Mouse (Mus musculus) adrenal gland, postnatal 25 days (tissue): Measurements from ENCODE around the gene Zfp658. TPM values are rescaled to one million over a fixed set of nuclear protein-coding genes. Genes with fewer than 3 reads are reported as not detected.

ENCODE experiments used
- DNase-seq: peaks from one replicate; pipeline ENCODE4 v3.0.0; 2021; ENCODE audit warnings: mixed read lengths
- long read RNA-seq: library from polyadenylated mRNA; stranded (forward); transcript quantifications from one replicate; pipeline ENCODE4 v2.0.0, GENCODE M21; 2021
- total RNA-seq: library from RNA; stranded (reverse); gene quantifications from 2 replicates; pipeline ENCODE4 v1.2.3, GENCODE M21; 2021

The Zfp658 gene
- total RNA-seq, result 2.8 and 3.1 TPM in 2 replicates
- long read RNA-seq, partial matches to known transcripts, result 0 of 1 reads
- long read RNA-seq, other reads (novel, unspliced or antisense), result 1 of 1 reads

DNA sequence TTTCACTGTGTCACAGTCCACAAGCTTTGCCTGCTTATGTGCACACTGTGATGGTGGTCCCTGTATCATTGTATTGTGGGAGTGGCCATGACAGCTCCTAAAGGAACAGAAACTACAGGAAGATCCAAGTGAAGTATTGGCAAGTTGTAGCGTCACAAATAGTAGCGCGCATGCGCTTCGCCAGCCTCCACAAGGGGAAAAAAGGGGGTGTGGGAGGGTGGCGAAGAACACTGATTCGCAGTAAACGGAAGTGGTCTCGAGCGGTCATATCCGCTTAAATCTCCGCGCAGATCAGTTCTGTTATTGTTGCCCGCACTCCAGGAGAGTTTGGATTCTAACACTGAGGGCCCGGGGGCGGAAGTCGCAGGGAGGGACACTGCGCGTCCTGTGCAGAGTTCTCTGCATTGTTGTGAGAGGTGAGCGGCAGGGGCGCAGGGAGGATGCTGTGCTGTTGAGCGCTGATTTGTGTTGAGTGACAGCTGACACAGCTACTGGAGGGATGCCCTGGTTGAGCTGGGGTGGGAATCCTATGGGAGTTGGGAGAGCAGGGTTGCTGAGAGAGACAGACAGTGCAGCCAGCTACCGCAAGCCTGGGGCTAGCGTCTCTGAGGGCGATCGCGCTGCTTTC is at the start of gene Zfp658:
Zfp658 (plus strand) TSS at position 251 of the 628 bp plus-strand sequence.
- peak; percentile 85 for DNase-seq

GRCm38 (mm10) chr7:43512519-43512918 is 49.5 kb upstream of the Zfp658 start:
- no peak for DNase-seq

- no peak for DNase-seq
Measured at GRCm38 (mm10) chr7:43515076-43515475, 47.0 kb upstream of the Zfp658 start.

GRCm38 (mm10) chr7:43518341-43518740 is 43.7 kb upstream of the Zfp658 start:
- DNase-seq, result no peak

GRCm38 (mm10) chr7:43522776-43523175 is 39.3 kb upstream of the Zfp658 start:
- no peak for DNase-seq

GRCm38 (mm10) chr7:43525313-43525712 is 36.7 kb upstream of the Zfp658 start:
- DNase-seq, result no peak

DNA sequence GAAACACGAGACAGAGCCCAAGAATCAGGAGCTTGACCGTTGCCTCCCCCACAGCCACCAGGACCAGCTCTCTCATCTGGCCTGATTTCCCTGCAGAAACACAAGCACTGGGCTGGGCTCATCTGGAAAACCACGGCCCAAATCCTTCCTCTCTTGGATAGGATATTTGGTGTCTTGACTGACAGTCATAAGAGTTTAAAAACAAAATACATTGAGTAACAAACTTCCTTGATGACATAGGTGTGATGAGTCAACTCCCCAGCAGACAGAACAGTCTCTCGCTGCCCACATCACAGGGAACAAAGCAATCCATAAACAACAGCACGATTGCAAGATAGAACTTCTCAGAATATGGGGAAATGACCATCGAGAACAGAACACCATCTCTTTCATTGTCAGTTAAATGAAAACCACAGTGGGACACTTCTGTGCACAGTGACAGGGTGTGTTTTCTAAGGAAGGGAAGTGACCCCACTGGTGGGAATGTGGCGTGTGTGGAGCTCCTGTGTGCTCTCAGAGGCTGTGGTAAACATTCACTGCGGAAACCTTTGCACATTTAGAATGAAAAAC is 31.8 kb upstream of the Zfp658 start:
- no peak for DNase-seq

DNA sequence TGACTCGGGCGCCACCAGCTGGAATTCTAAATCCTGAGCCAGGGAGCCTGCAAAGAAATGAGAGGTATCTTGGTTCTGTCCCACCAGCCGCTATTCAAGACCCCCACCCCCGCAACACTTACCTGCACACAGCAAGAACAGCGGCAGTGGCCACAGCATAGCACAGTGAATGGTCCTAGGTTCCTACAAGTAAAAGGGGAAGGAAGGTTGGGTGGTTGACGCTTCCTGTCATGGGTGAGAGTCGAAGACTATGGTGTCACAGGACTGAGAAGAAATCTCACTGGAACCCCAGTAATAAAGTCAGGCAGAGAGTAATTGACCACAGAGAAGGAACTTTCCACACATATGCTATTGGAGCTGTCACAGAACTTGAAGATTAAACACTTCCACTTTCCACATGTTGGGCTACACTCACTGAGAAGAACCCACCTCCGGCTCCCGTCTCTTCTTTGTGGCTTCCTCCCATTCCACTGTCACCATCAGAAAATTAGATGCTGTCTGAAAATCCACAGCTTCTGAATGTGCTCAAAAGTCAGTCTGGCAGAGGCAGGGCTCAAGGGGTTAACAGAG is 29.0 kb upstream of the Zfp658 start:
- DNase-seq, result no peak

DNA sequence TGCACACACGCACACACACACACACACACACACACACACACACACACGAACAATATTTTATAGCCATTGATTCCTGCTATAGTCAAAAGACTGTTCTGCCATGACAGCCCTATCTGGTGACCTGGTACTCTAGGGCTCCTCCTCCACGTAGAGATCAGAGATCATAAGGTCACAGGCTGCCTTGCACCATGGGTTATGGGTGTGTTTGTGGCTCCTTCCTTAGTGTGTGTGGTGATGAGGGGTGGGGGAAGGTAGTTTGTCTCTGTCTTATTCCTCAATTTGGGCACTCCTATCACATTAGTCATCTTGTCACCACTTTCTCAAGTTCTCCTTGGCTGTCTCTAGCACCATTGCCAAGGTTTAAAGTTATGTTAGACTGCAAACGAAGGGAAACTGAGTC is 23.5 kb upstream of the Zfp658 start:
- no peak for DNase-seq

- DNase-seq, result no peak
Measured at GRCm38 (mm10) chr7:43544225-43544977, 17.7 kb upstream of the Zfp658 start, which contains the start of gene Cd33. Cd33 (minus strand) TSS chr7:43544428.

DNA sequence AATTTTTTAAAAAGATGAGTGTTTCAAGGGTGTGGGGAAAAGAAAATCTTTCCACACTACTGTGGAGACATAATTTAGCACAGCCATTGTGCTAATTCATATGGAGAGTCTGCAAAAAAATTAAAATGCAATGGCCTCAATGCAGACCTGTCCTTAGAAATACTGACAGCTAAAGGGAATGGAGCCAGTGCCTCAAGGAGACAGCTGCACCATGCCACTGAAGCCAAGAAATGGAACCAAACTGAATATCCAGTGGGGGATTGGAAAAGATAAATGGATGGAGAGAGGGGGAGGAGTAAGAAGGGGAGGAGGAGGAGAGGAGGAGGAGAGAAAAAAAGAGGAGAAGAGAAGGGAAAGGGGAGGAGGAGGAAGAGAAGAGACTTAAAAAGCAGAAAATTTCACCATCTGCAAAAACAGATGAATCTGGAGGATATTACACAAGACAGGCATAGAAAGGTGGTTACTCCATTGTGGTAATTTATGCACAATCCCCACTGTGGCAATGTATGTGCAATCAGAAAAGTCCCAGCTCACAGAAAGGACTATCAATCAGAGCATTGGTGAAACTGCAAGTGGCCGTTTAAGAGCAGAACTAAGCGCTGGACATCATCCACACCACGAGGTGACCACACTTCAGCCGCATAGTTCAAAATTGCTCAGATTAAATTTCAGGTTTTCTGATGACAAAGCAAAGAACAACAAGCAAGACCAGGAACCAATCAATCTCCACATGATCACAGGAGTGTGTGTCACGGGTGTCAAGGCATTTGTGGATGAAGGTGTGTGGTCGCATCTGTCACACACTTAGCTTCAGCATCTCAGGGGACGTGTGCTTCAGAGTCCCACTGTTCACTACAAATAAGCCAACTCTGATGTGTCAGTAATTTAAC is 16.2 kb upstream of the Zfp658 start:
- no peak for DNase-seq

DNA sequence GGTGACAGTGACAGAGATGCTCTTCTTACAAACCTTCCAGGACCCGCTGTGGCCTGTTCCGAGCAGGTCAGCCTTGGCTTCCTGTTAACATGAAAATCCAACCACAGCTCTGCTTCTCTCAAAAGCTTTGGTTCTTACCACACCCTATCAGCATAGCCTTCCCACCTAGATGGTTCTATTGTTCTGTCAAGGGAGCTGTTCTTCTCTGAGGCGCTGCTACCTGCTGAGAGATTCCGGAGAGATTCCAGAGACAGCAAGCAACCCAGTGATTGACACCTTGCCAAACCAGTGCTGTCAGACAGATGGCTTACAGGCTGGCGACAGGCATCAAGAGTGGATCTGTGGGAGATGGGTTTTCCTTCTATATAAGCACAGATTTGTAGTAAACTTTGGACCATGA is 14.4 kb upstream of the Zfp658 start:
- no peak for DNase-seq

DNA sequence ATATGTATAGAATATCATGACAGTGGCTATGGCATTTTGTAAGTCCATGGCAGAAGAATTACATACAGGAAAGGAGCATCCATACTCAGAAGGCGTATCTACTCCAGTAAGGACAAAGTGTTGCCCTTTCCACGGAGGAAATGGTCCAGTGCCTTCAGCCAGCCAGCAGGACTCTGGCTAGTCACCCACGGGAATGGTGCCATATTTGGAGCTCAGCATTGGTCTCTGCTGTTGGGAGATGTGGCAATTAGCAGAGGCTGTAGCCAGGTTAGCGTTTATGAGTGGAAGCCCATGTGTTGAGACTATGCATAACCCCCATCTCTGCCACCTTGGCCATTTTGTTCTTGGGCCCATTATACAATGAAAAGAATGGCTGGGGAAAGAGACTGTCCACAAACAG is 13.8 kb upstream of the Zfp658 start:
- no peak for DNase-seq

GRCm38 (mm10) chr7:43553153-43553552 is 8.9 kb upstream of the Zfp658 start:
- DNase-seq, result no peak

- DNase-seq, result no peak
Measured at GRCm38 (mm10) chr7:43554550-43554949, 7.5 kb upstream of the Zfp658 start.

- no peak for DNase-seq
Measured at GRCm38 (mm10) chr7:43555351-43555750, 6.7 kb upstream of the Zfp658 start.

GRCm38 (mm10) chr7:43556901-43557300 is 5.2 kb upstream of the Zfp658 start:
- DNase-seq, result no peak

DNA sequence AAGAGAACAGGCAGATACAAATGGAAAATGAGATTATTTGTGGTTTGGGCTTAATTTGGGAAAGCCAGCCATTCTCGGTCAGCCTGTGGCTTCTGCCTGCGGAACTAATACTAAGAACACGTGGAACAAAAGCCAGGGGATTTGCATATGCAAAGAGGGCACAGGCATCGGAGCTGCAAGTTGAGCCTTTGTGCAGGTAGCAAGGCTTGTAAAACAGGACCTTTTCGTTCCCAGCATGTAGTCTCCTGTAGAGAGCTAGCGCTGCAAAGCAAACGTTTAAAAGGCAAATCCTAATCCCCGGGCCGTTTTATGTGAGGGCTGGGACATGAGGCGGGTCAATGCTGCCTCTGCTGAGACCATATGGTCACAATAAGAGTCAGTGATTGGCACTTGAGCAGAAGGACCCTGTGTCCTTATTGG is 605 bp downstream of the Zfp658 start:
- no peak for DNase-seq

- DNase-seq, result no peak
Measured at GRCm38 (mm10) chr7:43563300-43563699, 1.2 kb downstream of the Zfp658 start.

- no peak for DNase-seq
Measured at GRCm38 (mm10) chr7:43571216-43571615, 9.2 kb downstream of the Zfp658 start.

DNA sequence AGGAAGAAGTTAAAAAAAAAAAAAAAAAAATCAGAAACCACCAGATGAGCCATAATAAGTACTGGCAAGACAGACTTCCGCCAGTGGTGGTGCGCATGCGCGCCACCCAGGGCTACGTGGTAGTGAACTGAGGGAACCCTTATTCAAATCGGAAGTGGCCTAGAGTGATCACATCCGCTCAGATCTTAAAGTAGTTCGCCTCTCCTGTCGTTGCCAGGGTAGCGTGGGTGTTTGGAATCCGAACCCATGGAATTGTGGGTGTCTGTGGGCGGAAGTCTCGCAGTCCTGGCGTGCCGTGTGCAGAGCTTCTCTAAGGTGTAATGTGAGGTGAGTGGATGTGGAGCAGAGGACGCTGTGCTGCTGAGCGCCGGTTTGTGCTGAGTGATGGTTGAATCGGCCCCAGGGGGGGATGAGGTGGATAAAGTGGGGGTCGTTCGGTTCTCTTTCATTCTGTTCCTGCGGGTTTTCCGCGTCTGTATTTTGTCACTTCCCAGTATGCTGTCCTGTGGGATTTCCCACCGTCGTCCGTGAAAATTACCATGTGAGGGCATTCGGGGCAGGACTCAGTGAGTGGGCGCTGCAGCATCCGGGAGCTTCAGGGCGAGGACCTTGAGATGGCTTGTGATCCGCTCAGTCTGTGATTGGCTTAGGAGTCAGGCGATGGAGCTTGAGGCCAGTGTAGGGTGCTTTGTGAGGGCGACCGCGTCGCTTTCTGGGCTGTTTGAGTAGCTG is 17.6 kb downstream of the Zfp658 start, which contains the start of gene Zfp719:
Zfp719 (plus strand) TSS at position 171 of the 732 bp plus-strand sequence.
- DNase-seq, result peak; percentile 91
